Mouse (Mus musculus): ENCODE data around the gene Gpr87.

Gene Gpr87

DNA sequence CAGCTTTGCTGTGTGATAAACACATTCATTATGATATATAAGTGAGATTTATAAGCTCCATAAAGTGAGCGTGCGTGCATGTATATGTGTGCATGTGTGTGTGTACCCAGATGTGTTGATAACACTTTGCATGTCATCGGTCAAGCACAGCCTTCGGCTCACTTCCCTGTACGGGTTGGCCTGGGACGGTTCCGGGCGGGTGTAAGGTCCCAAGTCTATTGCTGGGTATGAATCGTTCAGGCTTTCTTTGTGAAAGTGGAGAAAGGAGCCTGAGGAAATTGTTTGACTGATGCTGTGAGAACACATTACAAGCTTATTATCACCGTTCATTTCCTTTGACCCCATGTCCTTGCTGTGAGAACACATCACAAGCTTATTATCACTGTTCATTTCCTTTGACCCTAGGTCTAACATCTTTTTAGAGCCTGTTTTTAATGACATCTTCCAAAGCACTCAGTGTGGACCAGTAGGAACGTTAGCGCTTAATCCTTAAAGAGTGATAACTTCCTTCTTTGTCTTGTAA is 55.9 kb downstream of the Gpr87 start:
- peak in 1 of 2 experiments; percentile 36 for DNase-seq

DNA sequence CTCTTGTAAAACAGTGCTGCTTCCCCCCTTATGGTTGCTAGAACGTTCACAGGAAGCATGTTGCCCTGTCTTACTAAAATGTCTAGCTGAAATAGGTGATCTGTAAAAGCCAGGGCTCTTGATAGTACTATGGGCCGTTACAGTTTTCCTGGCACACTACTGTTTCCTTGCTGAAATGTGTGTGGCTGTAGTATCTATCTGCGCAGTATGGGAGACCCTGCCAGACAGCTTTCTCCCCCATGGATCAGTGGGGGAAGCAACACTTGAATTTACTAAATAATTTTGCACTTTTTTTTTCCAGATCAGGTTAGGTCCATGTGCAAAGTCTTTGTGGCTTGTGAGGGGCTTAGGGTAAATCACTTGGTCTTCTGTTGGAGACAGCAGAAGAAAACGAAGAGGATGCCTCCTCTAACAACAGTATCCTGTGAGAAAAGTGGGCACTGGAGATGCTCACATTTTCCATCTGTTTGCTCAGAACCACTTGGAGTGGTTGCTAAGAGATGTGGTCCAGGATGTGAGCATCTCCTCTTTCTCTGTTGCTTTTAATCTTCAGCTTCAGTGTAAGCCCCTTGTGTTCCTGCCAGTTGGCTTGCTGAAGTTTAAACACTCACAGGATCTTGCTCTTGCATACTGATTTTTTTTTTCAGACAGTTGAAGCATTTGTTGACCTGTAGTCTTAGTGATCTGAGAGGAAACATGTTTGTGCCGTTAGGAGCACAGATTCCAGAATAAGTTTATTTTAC is 58.8 kb downstream of the Gpr87 start:
- DNase-seq: no peak

DNA sequence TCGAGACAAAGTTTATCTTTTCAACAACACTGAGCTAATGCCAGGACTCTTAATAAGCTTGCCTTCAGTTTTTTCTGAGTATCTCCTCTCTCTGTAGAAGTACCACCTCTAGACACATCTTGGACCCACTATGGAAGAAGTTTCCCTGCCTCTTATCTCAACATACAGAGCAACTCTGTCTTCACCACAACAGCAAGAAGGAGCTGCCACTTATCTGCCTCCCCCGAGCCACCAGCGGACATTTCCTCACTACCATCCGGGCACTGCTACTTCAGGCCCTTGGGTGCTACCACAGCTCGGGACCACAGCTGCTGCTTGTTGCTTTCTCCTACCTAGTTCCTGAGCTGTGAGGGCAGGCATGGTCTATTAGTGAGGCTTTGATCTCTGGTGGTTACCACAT is 61.7 kb downstream of the Gpr87 start:
- no peak for DNase-seq

DNA sequence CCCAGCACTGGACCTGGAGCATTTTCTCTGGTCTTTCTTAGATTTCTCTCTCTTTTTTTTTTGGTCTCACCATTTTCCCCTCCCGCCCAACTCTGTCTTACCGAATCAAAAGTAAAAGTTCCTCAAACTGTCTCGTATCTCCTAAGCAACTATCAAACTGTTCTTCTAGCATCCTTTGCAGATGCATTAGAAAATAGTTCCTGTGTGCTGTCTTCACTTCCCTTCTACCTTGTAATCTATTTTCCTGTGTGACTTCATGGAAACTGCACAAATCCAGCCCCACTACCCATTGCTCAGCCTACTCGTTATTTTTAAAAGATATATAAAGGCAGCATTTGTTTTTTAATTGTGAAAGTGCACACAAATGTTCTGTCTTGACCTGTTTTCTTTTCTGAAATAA is 62.9 kb downstream of the Gpr87 start:
- no peak for DNase-seq

DNA sequence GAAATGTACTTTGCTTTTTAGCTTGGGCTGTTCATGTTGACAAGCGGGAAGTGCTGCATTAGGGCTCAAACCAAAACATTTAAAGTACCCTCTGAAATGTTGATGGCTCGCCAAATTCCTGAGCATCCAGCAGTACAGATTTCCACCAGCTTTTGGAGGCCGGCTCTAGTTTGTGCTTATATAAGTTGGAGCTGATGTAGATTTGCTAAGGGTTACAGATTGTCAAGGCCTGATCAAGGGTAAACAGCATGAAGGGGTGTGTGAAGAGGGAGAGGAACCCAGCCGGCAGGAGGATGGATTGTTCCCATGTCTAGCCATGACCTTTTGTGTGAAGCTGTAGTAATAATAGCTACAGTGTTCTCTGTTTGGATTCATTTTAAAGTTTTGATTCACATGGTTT is 63.8 kb downstream of the Gpr87 start:
- no peak for DNase-seq

DNA sequence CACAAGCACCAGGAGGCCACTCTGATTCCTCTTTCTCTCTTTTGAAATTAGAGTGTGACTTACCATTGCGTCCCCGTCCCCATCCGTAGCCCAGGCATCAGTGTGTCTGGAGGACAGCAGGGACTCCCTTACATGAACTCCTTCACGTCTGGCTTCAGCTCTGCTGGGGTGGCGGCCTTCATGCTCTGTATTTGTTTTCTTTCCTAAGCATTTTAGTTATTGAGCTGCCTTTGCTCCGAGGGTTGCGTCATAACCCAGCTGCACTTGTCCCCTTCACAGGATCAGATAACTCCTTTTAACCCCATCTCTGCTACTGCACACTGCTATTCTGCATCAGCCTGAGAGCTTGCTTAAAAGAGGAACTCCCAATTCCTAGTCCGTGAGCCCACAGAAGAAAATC is 64.5 kb downstream of the Gpr87 start:
- DNase-seq: peak; percentile 30 to 62

DNA sequence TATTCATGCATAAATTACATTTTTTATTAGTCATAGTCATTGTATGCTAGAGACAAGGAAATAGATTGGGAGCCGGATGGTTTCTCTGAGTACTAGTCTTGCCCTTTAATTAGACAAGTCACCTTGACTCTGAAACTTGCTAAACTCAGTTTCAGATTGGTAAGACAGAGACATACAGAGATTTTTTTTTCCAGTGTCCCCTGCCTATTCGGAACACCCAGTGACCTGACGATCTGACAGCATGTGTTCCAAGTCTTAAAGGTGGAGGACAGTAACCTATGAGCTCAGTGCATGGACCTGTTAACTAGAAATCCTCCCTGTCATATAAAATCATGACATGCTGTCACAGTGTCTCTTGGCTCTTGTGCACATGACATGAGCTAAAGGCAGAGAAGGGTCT is 65.4 kb downstream of the Gpr87 start:
- no peak for DNase-seq
